Mouse (Mus musculus) c-Kit-positive CD71-positive TER-119-positive erythroid progenitor cells, embryonic 14.5 days (primary cell): ENCODE data around the gene Tgif1.

ENCODE experiments used
- DNase-seq: peaks from one replicate; pipeline ENCODE4 v3.0.0-alpha.2; 2013; ENCODE audit warnings: low spot score

Tgif1 gene

GRCm38 (mm10) chr17:70866029-70866428, 12.7 kb upstream of the Tgif1 start:
- DNase-seq: no peak

- DNase-seq: no peak
These were observed 11.8 kb upstream of the Tgif1 start for GRCm38 (mm10) chr17:70865060-70865604.

- no peak for DNase-seq
These were observed 11.3 kb upstream of the Tgif1 start for GRCm38 (mm10) chr17:70864645-70865044.

- no peak for DNase-seq
These were observed 10.8 kb upstream of the Tgif1 start for GRCm38 (mm10) chr17:70864117-70864516.

GRCm38 (mm10) chr17:70858814-70859213, 5.5 kb upstream of the Tgif1 start:
- no peak for DNase-seq

- DNase-seq: no peak
These were observed 3.6 kb upstream of the Tgif1 start for GRCm38 (mm10) chr17:70856871-70857415.

- no peak for DNase-seq
These were observed 675 bp upstream of the Tgif1 start for GRCm38 (mm10) chr17:70854021-70854420.

GRCm38 (mm10) chr17:70852686-70853386, 510 bp downstream of the Tgif1 start:
- peak; percentile 22 for DNase-seq

- peak; percentile 20 for DNase-seq
These were observed 1.2 kb downstream of the Tgif1 start for GRCm38 (mm10) chr17:70852011-70852685.

- DNase-seq: peak; percentile 38
These were observed 2.1 kb downstream of the Tgif1 start for GRCm38 (mm10) chr17:70850996-70851991.

- peak; percentile 40 for DNase-seq
These were observed 2.9 kb downstream of the Tgif1 start for GRCm38 (mm10) chr17:70850233-70850995.

GRCm38 (mm10) chr17:70849399-70850232, 3.7 kb downstream of the Tgif1 start:
- DNase-seq: peak; percentile 68

GRCm38 (mm10) chr17:70848511-70849398, 4.6 kb downstream of the Tgif1 start:
- peak; percentile 23 for DNase-seq

- peak; percentile 23 for DNase-seq
These were observed 5.4 kb downstream of the Tgif1 start for GRCm38 (mm10) chr17:70847751-70848510.

- peak; percentile 44 for DNase-seq
These were observed 6.3 kb downstream of the Tgif1 start for GRCm38 (mm10) chr17:70847086-70847485.

- no peak for DNase-seq
These were observed 7.2 kb downstream of the Tgif1 start for GRCm38 (mm10) chr17:70846111-70846644.

- no peak for DNase-seq
These were observed 7.8 kb downstream of the Tgif1 start for GRCm38 (mm10) chr17:70845543-70845942.

GRCm38 (mm10) chr17:70844971-70845370, 8.4 kb downstream of the Tgif1 start:
- DNase-seq: no peak
